Mouse (Mus musculus): ENCODE measurements around the gene Vwa3b. TPM values are rescaled to one million over a fixed set of nuclear protein-coding genes. Genes with fewer than 3 reads are reported as not detected.
A peak's percentile ranks its signal among the peaks of the same experiment; 100 is the strongest.

The Vwa3b gene
- polyA plus RNA-seq, 1 experiment from 2014 or later = 0.21 TPM

DNA sequence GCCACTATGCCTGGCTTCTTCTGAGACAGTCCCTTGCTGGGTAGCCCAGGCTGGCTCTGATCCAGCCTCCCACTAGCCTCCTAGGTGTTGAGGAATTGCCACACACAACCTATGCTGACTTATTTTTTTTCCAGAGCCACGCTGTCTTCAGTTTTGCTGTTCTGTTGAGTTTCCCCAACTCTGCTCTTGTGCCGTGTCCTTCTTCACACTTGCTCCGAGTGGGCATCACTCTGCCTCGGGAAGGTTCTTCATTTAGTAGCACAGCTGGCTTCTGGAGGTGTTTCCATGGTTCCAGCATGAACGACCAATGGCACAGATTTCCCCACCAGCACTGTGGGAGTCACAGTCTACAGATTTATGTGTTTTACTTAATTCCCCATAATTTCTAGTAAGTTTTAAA is 91.6 kb downstream of the Vwa3b start:
- no peak for DNase-seq (ENCODE audit: low spot score)
- 88% methylated on average over 5 of the region's 5 CpGs for WGBS
- Histone ChIP-seq H3K27ac (replicated peaks) (no peak overlapping the region), H3K4me1 (peaks cover 23% of the 10 kb centered on the region), H3K27me3 (ENCODE audit: low read depth, poor library complexity, severe bottlenecking) (no peaks in the 10 kb centered on the region), H3K9me3 (replicated peaks) (no peaks in the 10 kb centered on the region), H3K36me3 (no peaks in the 10 kb centered on the region), H3K4me3 (no peak overlapping the region)

GRCm38 (mm10) chr1:37122306-37122705 is 95.9 kb downstream of the Vwa3b start:
- DNase-seq (ENCODE audit: low spot score) = peak; percentile 39
- peaks cover 19% of the 10 kb centered on the region for H3K4me1 ChIP-seq
- H3K27me3 ChIP-seq (ENCODE audit: low read depth, poor library complexity, severe bottlenecking) = no peaks in the 10 kb centered on the region
- H3K9me3 ChIP-seq (replicated peaks) = no peaks in the 10 kb centered on the region
- peak overlapping the region; percentile 81 for H3K27ac ChIP-seq (replicated peaks)
- H3K4me3 ChIP-seq = no peak overlapping the region
- WGBS = 53% methylated on average over 4 of the region's 4 CpGs
- no peaks in the 10 kb centered on the region for H3K36me3 ChIP-seq

DNA sequence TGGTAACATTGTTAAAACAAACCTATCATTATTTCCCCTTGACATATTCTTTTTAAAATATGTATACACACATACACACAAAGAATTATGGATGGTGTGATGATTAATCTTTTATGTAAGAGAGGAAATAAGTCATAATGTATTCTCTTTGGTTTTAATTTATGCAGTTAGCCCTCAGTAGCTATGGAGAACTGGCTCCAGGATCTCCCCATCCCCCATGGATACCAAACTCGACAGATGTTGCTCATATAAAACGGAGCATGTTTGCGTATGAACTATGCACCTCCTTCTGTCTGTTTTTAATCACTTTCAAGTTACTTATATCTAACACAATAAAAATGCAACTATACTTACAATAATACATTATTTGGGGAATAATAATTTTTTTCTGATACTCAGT is 96.4 kb downstream of the Vwa3b start:
- Histone ChIP-seq H3K27ac (replicated peaks) (peak overlapping the region; percentile 81; the same call in 1 of the 2 replicates), H3K36me3 (no peaks in the 10 kb centered on the region), H3K27me3 (ENCODE audit: low read depth, poor library complexity, severe bottlenecking) (no peaks in the 10 kb centered on the region), H3K9me3 (replicated peaks) (no peaks in the 10 kb centered on the region), H3K4me1 (peaks cover 19% of the 10 kb centered on the region), H3K4me3 (no peak overlapping the region)
- WGBS = 60% methylated on average over 3 of the region's 3 CpGs
- no peak for DNase-seq (ENCODE audit: low spot score)

GRCm38 (mm10) chr1:37124696-37125349 is 98.4 kb downstream of the Vwa3b start:
- no peak for DNase-seq (ENCODE audit: low spot score)
- H3K27me3 ChIP-seq (ENCODE audit: low read depth, poor library complexity, severe bottlenecking) = no peaks in the 10 kb centered on the region
- H3K27ac ChIP-seq (replicated peaks) = 0 out of 2 replicates have a peak overlapping the region, but pooled peaks have one; percentile 42
- peaks cover 19% of the 10 kb centered on the region for H3K4me1 ChIP-seq
- no peak overlapping the region for H3K4me3 ChIP-seq
- H3K36me3 ChIP-seq = no peaks in the 10 kb centered on the region
- 84% methylated on average over 12 of the region's 12 CpGs for WGBS
- no peaks in the 10 kb centered on the region for H3K9me3 ChIP-seq (replicated peaks)

- Histone ChIP-seq H3K36me3 (no peaks in the 10 kb centered on the region), H3K27ac (replicated peaks) (no peak overlapping the region), H3K9me3 (replicated peaks) (no peaks in the 10 kb centered on the region), H3K27me3 (ENCODE audit: low read depth, poor library complexity, severe bottlenecking) (no peaks in the 10 kb centered on the region), H3K4me3 (no peak overlapping the region), H3K4me1 (no peaks in the 10 kb centered on the region)
- DNase-seq (ENCODE audit: low spot score) = no peak
- WGBS = 84% methylated on average over 8 of the region's 8 CpGs
These were observed 103.7 kb downstream of the Vwa3b start for GRCm38 (mm10) chr1:37130012-37130570.

DNA sequence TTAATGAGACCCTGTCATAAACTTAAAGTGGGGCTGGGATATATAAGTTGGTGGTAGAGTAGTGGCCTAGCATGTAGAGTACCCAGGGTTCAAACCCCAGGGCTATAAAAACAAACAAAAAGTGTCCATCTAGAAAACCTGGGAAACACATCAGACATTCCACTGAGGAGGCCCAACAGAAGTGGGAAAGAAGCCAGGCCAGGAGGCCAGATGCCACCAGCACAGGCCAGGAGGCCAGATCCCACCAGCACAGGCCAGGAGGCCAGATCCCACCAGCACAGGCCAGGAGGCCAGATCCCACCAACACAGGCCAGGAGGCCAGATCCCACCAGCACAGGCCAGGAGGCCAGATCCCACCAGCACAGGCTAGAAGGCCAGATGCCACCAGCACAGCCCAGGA is 104.8 kb downstream of the Vwa3b start:
- DNase-seq (ENCODE audit: low spot score) = no peak
- H3K4me1 ChIP-seq = no peaks in the 10 kb centered on the region
- H3K36me3 ChIP-seq = no peaks in the 10 kb centered on the region
- H3K27me3 ChIP-seq (ENCODE audit: low read depth, poor library complexity, severe bottlenecking) = no peaks in the 10 kb centered on the region
- H3K27ac ChIP-seq (replicated peaks) = no peak overlapping the region
- H3K9me3 ChIP-seq (replicated peaks) = no peaks in the 10 kb centered on the region
- H3K4me3 ChIP-seq = no peak overlapping the region

DNA sequence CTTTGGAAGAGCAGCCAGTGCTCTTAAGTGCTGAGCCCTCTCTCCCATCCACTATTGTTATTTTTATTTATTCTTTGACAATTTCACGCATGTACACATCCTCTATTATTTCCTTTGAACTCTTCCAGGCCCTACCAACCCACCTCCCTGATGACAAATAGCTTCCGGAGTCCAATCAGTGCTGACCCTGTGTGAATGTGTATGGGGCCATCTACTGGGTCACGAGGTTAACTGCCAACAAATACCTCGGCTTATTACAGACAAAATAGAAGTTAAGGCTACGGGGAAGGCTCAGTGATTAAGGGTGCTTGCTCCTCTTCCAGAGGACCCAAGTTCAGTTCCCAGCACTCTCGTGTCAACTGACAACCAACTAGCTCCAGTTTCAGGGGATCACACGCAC is 106.0 kb downstream of the Vwa3b start:
- Histone ChIP-seq H3K27ac (replicated peaks) (no peak overlapping the region), H3K4me3 (no peak overlapping the region), H3K36me3 (no peaks in the 10 kb centered on the region), H3K9me3 (replicated peaks) (no peaks in the 10 kb centered on the region), H3K27me3 (ENCODE audit: low read depth, poor library complexity, severe bottlenecking) (no peaks in the 10 kb centered on the region), H3K4me1 (no peaks in the 10 kb centered on the region)
- no peak for DNase-seq (ENCODE audit: low spot score)
- 72% methylated on average over 7 of the region's 7 CpGs for WGBS

- H3K4me3 ChIP-seq = no peak overlapping the region
- 95% methylated on average over 4 of the region's 4 CpGs for WGBS
- no peaks in the 10 kb centered on the region for H3K4me1 ChIP-seq
- no peaks in the 10 kb centered on the region for H3K36me3 ChIP-seq
- no peak for DNase-seq (ENCODE audit: low spot score)
- H3K9me3 ChIP-seq (replicated peaks) = no peaks in the 10 kb centered on the region
- no peak overlapping the region for H3K27ac ChIP-seq (replicated peaks)
- no peaks in the 10 kb centered on the region for H3K27me3 ChIP-seq (ENCODE audit: low read depth, poor library complexity, severe bottlenecking)
These were observed 119.6 kb downstream of the Vwa3b start for GRCm38 (mm10) chr1:37145966-37146365.

DNA sequence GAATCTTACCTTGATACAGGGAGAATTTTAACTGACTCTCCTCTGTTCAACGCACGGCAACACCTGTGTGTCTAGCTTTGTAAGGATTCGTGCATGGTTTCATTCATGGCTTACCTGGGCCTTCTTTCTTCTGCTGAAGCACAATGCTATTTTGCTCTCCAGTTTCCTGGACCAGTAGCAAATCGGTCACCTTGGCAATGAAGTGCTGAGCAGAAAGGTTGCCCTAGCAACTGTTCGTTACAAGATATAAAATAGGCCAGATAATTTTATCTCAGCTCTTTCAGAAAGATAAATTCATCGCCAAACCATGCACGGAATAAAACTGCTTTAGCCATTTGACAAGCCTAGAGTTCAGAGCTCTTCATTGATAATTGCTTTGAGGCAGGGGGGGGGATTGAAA is 123.5 kb downstream of the Vwa3b start:
- Histone ChIP-seq H3K4me1 (0 out of 2 replicates have a peak, but pooled peaks cover 4% of the 10 kb centered on the region), H3K9me3 (replicated peaks) (no peaks in the 10 kb centered on the region), H3K36me3 (no peaks in the 10 kb centered on the region), H3K4me3 (no peak overlapping the region), H3K27me3 (ENCODE audit: low read depth, poor library complexity, severe bottlenecking) (no peaks in the 10 kb centered on the region), H3K27ac (replicated peaks) (no peak overlapping the region)
- 94% methylated on average over 7 of the region's 7 CpGs for WGBS
- DNase-seq (ENCODE audit: low spot score) = no peak

GRCm38 (mm10) chr1:37151896-37152295 is 125.5 kb downstream of the Vwa3b start:
- H3K27ac ChIP-seq (replicated peaks) = no peak overlapping the region
- no peaks in the 10 kb centered on the region for H3K36me3 ChIP-seq
- H3K27me3 ChIP-seq (ENCODE audit: low read depth, poor library complexity, severe bottlenecking) = no peaks in the 10 kb centered on the region
- 92% methylated on average over 9 of the region's 9 CpGs for WGBS
- DNase-seq (ENCODE audit: low spot score) = no peak
- H3K4me3 ChIP-seq = no peak overlapping the region
- H3K9me3 ChIP-seq (replicated peaks) = no peaks in the 10 kb centered on the region
- 0 out of 2 replicates have a peak, but pooled peaks cover 4% of the 10 kb centered on the region for H3K4me1 ChIP-seq

DNA sequence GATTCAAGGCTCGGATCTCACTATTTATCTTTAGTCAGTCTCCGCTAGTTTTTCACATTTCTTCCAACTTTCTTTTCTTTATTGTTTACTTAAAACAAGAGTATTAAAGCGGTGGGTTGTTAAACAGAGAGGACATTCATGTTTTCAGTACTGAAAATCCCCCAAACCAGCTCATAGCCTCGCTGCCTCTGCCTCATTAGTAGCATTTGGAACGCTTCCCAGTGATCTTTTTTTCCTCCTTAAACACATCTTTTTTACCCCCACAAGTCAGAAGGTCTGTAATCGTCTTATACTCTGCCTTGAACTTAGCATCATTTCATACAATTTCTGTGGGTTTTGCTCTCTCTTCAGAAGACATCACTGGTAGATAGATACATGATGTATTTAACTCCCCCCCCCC is 139.7 kb downstream of the Vwa3b start:
- H3K36me3 ChIP-seq = no peaks in the 10 kb centered on the region
- WGBS = 81% methylated on average over 6 of the region's 6 CpGs
- no peaks in the 10 kb centered on the region for H3K27me3 ChIP-seq (ENCODE audit: low read depth, poor library complexity, severe bottlenecking)
- H3K9me3 ChIP-seq (replicated peaks) = peaks cover under 1% of the 10 kb centered on the region; the same call in 1 of the 2 replicates
- H3K27ac ChIP-seq (replicated peaks) = no peak overlapping the region
- H3K4me1 ChIP-seq = no peaks in the 10 kb centered on the region
- H3K4me3 ChIP-seq = no peak overlapping the region
- DNase-seq (ENCODE audit: low spot score) = no peak

- Histone ChIP-seq H3K36me3 (no peaks in the 10 kb centered on the region), H3K4me1 (no peaks in the 10 kb centered on the region), H3K27ac (replicated peaks) (no peak overlapping the region), H3K9me3 (replicated peaks) (no peaks in the 10 kb centered on the region), H3K27me3 (ENCODE audit: low read depth, poor library complexity, severe bottlenecking) (no peaks in the 10 kb centered on the region), H3K4me3 (no peak overlapping the region)
- no peak for DNase-seq (ENCODE audit: low spot score)
- WGBS = 83% methylated on average over 7 of the region's 7 CpGs
These were observed 141.5 kb downstream of the Vwa3b start for GRCm38 (mm10) chr1:37167918-37168317.

DNA sequence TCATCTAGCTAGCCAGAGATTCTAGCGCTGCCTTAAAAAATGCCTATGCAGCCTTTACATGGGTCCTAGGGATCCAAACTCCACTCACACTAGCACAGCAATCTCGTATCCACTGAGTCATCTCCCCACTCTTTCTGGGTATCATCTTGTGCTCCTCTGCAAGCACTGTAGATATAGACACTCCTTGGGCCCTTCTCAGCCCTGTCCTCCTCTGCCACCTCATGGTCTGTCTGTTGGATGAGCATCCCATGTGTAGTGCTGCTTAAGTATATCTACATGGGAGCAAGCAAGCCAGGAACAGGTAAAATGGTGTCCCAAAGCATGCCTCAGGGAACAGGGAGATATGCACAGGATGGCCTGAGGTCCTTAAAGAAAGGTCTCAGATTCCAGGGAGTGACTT is 151.5 kb downstream of the Vwa3b start:
- WGBS = 93% methylated on average over 2 of the region's 2 CpGs
- Histone ChIP-seq H3K9me3 (replicated peaks) (no peaks in the 10 kb centered on the region), H3K27ac (replicated peaks) (no peak overlapping the region), H3K36me3 (no peaks in the 10 kb centered on the region), H3K27me3 (ENCODE audit: low read depth, poor library complexity, severe bottlenecking) (no peaks in the 10 kb centered on the region), H3K4me3 (no peak overlapping the region), H3K4me1 (no peaks in the 10 kb centered on the region)
- no peak for DNase-seq (ENCODE audit: low spot score)
